Mouse (Mus musculus): ENCODE measurements around the gene Mbnl2. TPM values are rescaled to one million over a fixed set of nuclear protein-coding genes. Genes with fewer than 3 reads are reported as not detected.

Mbnl2 gene
- polyA plus RNA-seq, 1 experiment from 2014 or later, result 110 TPM

DNA sequence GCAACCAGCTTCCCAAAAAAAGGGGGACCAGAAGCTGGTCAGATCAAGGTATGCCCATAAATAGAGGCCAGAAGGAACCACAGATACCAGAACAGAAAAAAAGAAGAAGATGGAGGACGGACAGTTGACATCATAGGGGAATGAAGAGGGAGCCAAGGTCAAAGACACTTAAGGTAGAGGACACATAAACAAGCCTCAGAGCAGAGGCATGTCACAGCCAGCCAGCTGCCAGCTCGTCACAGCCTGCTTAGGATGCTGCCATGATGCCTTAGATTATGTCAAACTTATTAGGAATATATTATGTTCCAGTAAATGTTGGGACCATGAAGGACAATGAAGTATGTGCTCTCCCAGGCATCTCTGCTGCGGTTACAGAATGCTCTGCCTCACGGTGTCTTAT, 73.9 kb downstream of the Mbnl2 start:
- H3K4me1 ChIP-seq (ENCODE audit: insufficient read depth), result peaks cover 27% of the 10 kb centered on the region
- H3K27ac ChIP-seq (ENCODE audit: low read depth), result no peak overlapping the region
- no peak overlapping the region for H3K4me2 ChIP-seq
- no peak for DNase-seq
- no peak for TF ChIP-seq CTCF (IDR thresholded peaks at IDR 0.05; ENCODE audit: low read depth)
- H3K9ac ChIP-seq, result no peak overlapping the region
- H3K4me3 ChIP-seq (ENCODE audit: low read depth, low read length), result no peak overlapping the region
- WGBS, result 85% methylated on average over 4 of the region's 4 CpGs
- no peaks in the 10 kb centered on the region for H3K27me3 ChIP-seq (ENCODE audit: insufficient read depth, low read length)
- peaks cover 15% of the 10 kb centered on the region; the same call in 1 of the 2 replicates for H3K36me3 ChIP-seq (ENCODE audit: insufficient read depth)
- ATAC-seq (ENCODE audit: insufficient read depth), result no peak
- peaks cover 3% of the 10 kb centered on the region; the same call in 1 of the 2 replicates for H3K9me3 ChIP-seq (ENCODE audit: low read depth, low read length)

DNA sequence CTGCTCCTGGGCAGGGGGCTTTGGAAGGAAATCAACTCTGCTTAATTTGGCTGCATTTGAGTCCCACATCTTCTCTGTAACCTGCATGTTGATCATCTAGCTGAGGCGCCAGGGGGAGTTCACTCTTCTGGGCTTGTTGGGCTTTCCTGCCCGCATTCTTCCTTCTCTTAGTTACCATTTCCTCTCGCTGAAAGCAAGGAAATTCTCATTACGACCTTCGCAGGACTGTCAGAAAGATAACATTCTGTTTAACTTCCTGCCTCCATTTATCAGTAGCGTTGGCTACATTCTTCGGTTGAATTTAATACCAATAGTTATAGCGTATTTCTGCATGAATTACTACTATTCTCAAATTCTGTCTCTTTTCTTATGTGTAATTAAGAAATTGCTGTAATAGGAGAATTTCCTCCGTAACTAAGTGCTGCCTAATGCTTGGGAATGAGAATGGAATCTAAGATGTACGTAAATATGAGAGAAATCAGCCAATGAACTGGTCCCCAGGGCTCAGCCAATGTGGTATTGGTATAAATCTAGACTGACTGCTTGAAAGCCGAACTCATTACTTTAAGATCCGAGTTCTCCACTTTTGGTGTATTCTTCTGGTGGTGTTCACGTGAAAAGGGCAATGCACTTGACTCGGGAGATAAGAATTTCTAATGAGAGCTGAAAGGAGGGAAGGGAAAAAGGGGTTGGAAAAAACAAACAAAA, 76.8 kb downstream of the Mbnl2 start:
- DNase-seq (peak; percentile 64), ATAC-seq (ENCODE audit: insufficient read depth) (0 out of 2 replicates have a peak, but pooled peaks have one; percentile 21)
- peak overlapping the region; percentile 62; the same call in 1 of the 2 replicates for H3K27ac ChIP-seq (ENCODE audit: low read depth)
- H3K9ac ChIP-seq, result no peak overlapping the region
- no peaks in the 10 kb centered on the region for H3K27me3 ChIP-seq (ENCODE audit: insufficient read depth, low read length)
- H3K4me3 ChIP-seq (ENCODE audit: low read depth, low read length), result no peak overlapping the region
- WGBS, result 32% methylated on average over 14 of the region's 14 CpGs
- peaks cover 6% of the 10 kb centered on the region; the same call in 1 of the 2 replicates for H3K36me3 ChIP-seq (ENCODE audit: insufficient read depth)
- no peaks in the 10 kb centered on the region for H3K9me3 ChIP-seq (ENCODE audit: low read depth, low read length)
- no peak for TF ChIP-seq CTCF (IDR thresholded peaks at IDR 0.05; ENCODE audit: low read depth)
- H3K4me1 ChIP-seq (ENCODE audit: insufficient read depth), result peaks cover 43% of the 10 kb centered on the region
- H3K4me2 ChIP-seq, result peak overlapping the region; percentile 22; the same call in 1 of the 2 replicates

DNA sequence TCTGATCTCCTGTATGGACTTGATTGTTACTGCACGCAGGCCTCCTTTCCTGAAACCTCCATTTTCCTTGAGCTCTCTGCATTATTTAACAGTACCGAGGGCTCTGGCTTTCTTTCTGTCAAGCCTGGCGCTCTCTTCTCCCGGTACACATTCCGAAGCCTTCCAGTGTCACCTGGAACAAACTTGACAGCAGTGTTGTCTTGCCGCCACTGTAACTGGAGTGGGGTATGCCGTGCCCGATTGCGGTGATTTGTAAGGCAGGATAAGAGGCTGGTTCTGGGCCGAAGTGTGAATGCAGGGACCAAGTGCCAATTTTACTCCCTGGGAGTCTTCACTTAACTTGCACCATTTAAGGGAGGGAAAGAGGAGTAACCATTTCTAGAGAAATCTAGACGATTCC, 77.7 kb downstream of the Mbnl2 start:
- Histone ChIP-seq H3K4me1 (ENCODE audit: insufficient read depth) (peaks cover 43% of the 10 kb centered on the region), H3K36me3 (ENCODE audit: insufficient read depth) (0 out of 2 replicates have a peak, but pooled peaks cover 4% of the 10 kb centered on the region), H3K4me3 (ENCODE audit: low read depth, low read length) (no peak overlapping the region), H3K9me3 (ENCODE audit: low read depth, low read length) (no peaks in the 10 kb centered on the region), H3K27ac (ENCODE audit: low read depth) (peak overlapping the region; percentile 71), H3K27me3 (ENCODE audit: insufficient read depth, low read length) (no peaks in the 10 kb centered on the region), H3K4me2 (peak overlapping the region; percentile 27), H3K9ac (0 out of 2 replicates have a peak overlapping the region, but pooled peaks have one; percentile 17)
- WGBS, result 25% methylated on average over 11 of the region's 11 CpGs
- no peak for TF ChIP-seq CTCF (IDR thresholded peaks at IDR 0.05; ENCODE audit: low read depth)
- DNase-seq, result peak; percentile 32
- no peak for ATAC-seq (ENCODE audit: insufficient read depth)

DNA sequence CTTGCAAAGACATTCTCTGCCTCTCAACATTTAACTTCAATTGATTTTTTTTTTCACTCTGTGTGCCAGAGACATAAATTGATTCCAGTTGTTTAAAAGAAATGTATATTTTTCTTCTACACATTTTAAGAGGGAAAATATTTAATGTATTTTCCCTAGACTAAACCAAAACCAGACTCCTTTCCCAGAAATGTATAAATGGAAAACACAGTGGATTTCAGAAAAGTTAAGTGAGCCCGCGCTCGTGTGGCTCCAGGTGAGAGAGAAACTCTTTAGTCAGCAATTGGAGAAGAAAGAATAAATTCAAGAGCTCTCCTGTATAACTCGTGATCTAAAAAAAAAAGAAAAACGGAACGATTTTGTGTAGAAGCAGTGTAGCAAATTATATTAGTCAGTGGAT, 79.1 kb downstream of the Mbnl2 start:
- Histone ChIP-seq H3K9me3 (ENCODE audit: low read depth, low read length) (no peaks in the 10 kb centered on the region), H3K4me3 (ENCODE audit: low read depth, low read length) (no peak overlapping the region), H3K27ac (ENCODE audit: low read depth) (peak overlapping the region; percentile 84), H3K36me3 (ENCODE audit: insufficient read depth) (0 out of 2 replicates have a peak, but pooled peaks cover 4% of the 10 kb centered on the region), H3K27me3 (ENCODE audit: insufficient read depth, low read length) (no peaks in the 10 kb centered on the region), H3K4me1 (ENCODE audit: insufficient read depth) (peaks cover 43% of the 10 kb centered on the region), H3K9ac (no peak overlapping the region), H3K4me2 (peak overlapping the region; percentile 46)
- DNase-seq, result no peak
- TF ChIP-seq CTCF (IDR thresholded peaks at IDR 0.05; ENCODE audit: low read depth), result no peak
- 38% methylated on average over 6 of the region's 6 CpGs for WGBS
- ATAC-seq (ENCODE audit: insufficient read depth), result no peak

DNA sequence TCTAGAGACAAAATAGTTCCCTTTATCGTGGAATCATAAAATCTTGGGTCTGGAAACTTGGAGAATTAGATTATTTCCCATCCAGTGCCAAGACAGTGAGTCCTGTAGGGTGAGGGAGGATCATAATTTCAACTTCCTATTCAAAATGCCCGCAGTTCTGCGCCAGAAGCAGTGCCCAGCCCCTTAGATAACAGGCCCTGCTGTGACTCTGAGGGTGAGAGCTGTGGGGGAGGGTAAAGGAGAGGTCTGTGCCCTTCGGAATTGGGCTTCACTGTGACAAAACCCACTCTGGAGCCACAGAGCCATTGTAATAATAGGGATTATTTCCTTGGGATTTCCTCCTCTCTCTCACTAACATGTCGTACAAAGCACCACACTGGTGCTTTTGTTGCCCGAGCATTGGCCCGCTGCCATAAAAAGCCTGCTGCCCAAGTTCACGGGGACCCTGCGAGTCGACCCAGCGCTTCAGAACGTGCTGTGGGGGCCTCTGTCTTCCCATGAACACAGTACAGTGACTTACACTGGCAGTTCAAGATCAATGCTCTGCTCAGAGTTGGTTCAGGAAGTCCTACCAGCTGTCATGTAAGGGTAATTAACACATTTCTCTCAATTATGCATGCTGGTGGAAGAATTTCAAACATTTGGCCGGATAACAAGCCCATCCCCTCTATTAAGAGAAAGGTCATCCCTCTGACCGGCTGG, 79.7 kb downstream of the Mbnl2 start:
- Histone ChIP-seq H3K4me2 (peak overlapping the region; percentile 46), H3K27ac (ENCODE audit: low read depth) (peak overlapping the region; percentile 84), H3K4me3 (ENCODE audit: low read depth, low read length) (no peak overlapping the region), H3K27me3 (ENCODE audit: insufficient read depth, low read length) (no peaks in the 10 kb centered on the region), H3K9ac (no peak overlapping the region), H3K4me1 (ENCODE audit: insufficient read depth) (peaks cover 43% of the 10 kb centered on the region), H3K36me3 (ENCODE audit: insufficient read depth) (0 out of 2 replicates have a peak, but pooled peaks cover 4% of the 10 kb centered on the region), H3K9me3 (ENCODE audit: low read depth, low read length) (no peaks in the 10 kb centered on the region)
- peak; percentile 21; the same call in 1 of the 2 replicates for TF ChIP-seq CTCF (IDR thresholded peaks at IDR 0.05; ENCODE audit: low read depth)
- 5% methylated on average over 14 of the region's 14 CpGs for WGBS
- DNase-seq (peak; percentile 87), ATAC-seq (ENCODE audit: insufficient read depth) (peak; percentile 88)

DNA sequence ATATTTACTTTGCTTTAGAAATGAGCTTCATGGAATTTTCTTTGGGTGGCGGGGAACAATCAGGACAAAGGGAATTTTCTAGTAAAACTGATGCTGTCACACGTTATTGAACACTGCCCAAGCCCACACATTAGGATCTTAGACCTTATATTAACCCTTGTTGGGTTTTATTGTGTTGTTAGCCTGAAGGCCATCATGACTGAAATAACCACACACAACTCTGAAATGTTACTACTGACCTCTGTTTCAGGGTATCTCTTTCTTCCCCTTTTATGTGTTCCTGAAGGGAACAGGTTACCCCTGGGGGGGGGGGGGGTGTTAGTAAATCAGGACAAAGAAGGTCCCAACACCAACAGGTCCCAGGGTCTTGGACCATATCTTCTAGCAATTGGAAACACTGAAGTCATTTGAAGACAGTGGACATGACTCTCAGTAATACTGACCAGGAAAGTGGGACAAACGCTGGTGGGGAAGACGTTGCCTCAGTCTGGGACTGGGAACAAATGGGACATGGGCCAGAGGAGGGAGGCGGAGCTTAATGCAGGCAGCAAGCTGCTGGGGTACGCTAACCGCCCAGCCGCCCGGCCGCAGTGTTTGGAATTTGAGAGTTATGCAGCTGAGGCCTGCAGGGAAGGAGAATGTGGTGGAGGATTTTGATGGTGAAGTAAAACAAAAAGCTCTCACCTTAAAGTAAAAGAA, 80.4 kb downstream of the Mbnl2 start:
- ATAC-seq (ENCODE audit: insufficient read depth) (peak; percentile 6), DNase-seq (no peak)
- H3K27me3 ChIP-seq (ENCODE audit: insufficient read depth, low read length), result no peaks in the 10 kb centered on the region
- H3K4me3 ChIP-seq (ENCODE audit: low read depth, low read length), result no peak overlapping the region
- TF ChIP-seq CTCF (IDR thresholded peaks at IDR 0.05; ENCODE audit: low read depth), result no peak
- peak overlapping the region; percentile 46 for H3K4me2 ChIP-seq
- no peaks in the 10 kb centered on the region for H3K9me3 ChIP-seq (ENCODE audit: low read depth, low read length)
- H3K27ac ChIP-seq (ENCODE audit: low read depth), result peak overlapping the region; percentile 84
- H3K4me1 ChIP-seq (ENCODE audit: insufficient read depth), result peaks cover 43% of the 10 kb centered on the region
- 61% methylated on average over 10 of the region's 10 CpGs for WGBS
- H3K9ac ChIP-seq, result no peak overlapping the region
- H3K36me3 ChIP-seq (ENCODE audit: insufficient read depth), result 0 out of 2 replicates have a peak, but pooled peaks cover 4% of the 10 kb centered on the region

All from lung, embryonic 14.5 days (tissue).